Comparison of ENCODE assay signal across 9 mouse cellular contexts in the genomic region with DNA sequence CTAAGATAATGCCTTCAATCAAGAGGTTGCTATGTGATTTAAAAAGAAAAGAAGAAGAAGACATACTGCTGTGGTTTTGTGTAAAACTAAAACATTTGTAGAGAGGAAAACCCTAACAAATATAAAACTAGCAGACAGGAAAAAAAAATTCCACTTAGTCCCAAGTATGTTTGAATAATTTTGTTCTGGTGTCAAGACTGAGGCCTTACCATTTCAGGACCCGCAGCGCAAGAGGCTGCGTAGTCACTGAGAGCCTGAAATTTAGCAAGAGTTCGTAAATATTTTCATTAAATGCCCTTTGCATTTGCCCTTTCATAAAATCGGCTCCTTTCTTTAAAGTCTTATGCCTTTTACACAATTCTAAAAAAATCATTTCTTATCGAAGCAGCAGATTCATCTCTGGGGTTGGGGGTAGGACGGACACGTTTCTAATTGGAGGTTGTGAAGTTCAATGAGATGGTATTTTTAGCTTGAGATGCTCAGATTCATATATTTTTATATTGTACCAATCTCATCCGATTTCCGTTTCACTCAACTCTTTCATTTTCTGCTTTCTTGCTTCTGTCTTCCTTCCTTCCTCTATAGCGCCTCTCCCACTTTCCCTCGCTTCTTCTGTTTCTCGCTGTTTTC.
DNase-seq lines count a peak whose midpoint lies in the region; ATAC-seq and TF ChIP-seq lines count a peak whose summit lies in the region.
"Had no signal": no experiment of that assay in that cellular context is flagged by ENCODE, and none has a peak within 500 bp of the region (broad histone marks: within the 10 kb centered on the region; RNA-seq: fewer than 3 reads in every experiment).

No protein-coding gene starts in this region.

- 5% methylated on average over 13 of the region's 13 CpGs for WGBS in kidney, postnatal 0 days
- 20% methylated on average over 13 of the region's 13 CpGs for WGBS in kidney, adult 2 months
- 5% methylated on average over 13 of the region's 13 CpGs for WGBS in embryonic facial prominence, embryonic 14.5 days
- under 1% methylated on average over 13 of the region's 13 CpGs for WGBS in hindbrain, embryonic 12.5 days
- 1% methylated on average over 13 of the region's 13 CpGs for WGBS in neural tube, embryonic 13.5 days

- H3K4me3 ChIP-seq in kidney, postnatal 0 days (replicated peaks; ENCODE audit: low read depth, low read length) = no peak overlapping the region
- H3K4me3 ChIP-seq in kidney, adult 2 months (ENCODE audit: insufficient read depth, low read depth, low read length) = no peak overlapping the region
- H3K4me3 ChIP-seq in embryonic facial prominence, embryonic 14.5 days (ENCODE audit: low read depth, low read length) = peak overlapping the region; percentile 20
- peak overlapping the region; percentile 84 for H3K4me3 ChIP-seq in hindbrain, embryonic 12.5 days
- H3K4me3 ChIP-seq in neural tube, embryonic 13.5 days = peak overlapping the region; percentile 84

- no peak for TF ChIP-seq POLR2A in kidney, adult 2 months (IDR thresholded peaks at IDR 0.05; ENCODE audit: low read depth, low read length)

- H3K4me1 ChIP-seq in kidney, postnatal 0 days (replicated peaks; ENCODE audit: insufficient read depth, low read length) = no peaks in the 10 kb centered on the region; the same call in 1 of the 2 replicates
- peaks cover 5% of the 10 kb centered on the region; the same call in 1 of the 2 replicates for H3K4me1 ChIP-seq in kidney, adult 2 months (ENCODE audit: control insufficient read depth, insufficient read depth, low read length)
- H3K4me1 ChIP-seq in embryonic facial prominence, embryonic 14.5 days (ENCODE audit: control insufficient read depth, insufficient read depth, low read length) = 0 out of 2 replicates have a peak, but pooled peaks cover 3% of the 10 kb centered on the region
- H3K4me1 ChIP-seq in hindbrain, embryonic 12.5 days = no peaks in the 10 kb centered on the region
- H3K4me1 ChIP-seq in neural tube, embryonic 13.5 days (replicated peaks) = no peaks in the 10 kb centered on the region

- no peaks in the 10 kb centered on the region for H3K36me3 ChIP-seq in kidney, postnatal 0 days (ENCODE audit: insufficient read depth, low read length)
- H3K36me3 ChIP-seq in kidney, adult 2 months (ENCODE audit: control insufficient read depth, insufficient read depth, low read length) = no peaks in the 10 kb centered on the region
- no peaks in the 10 kb centered on the region for H3K36me3 ChIP-seq in embryonic facial prominence, embryonic 14.5 days (ENCODE audit: control insufficient read depth, insufficient read depth, low read length)
- no peaks in the 10 kb centered on the region for H3K36me3 ChIP-seq in hindbrain, embryonic 12.5 days
- no peaks in the 10 kb centered on the region for H3K36me3 ChIP-seq in neural tube, embryonic 13.5 days

- H3K27me3 ChIP-seq in kidney, postnatal 0 days (ENCODE audit: insufficient read depth, low read length) = peaks cover 75% of the 10 kb centered on the region
- peaks cover 22% of the 10 kb centered on the region for H3K27me3 ChIP-seq in kidney, adult 2 months (replicated peaks; ENCODE audit: control insufficient read depth, insufficient read depth, low read length)
- peaks cover 93% of the 10 kb centered on the region for H3K27me3 ChIP-seq in embryonic facial prominence, embryonic 14.5 days (replicated peaks; ENCODE audit: control insufficient read depth, insufficient read depth, low read length)
- peaks cover 19% of the 10 kb centered on the region; the same call in 1 of the 2 replicates for H3K27me3 ChIP-seq in hindbrain, embryonic 12.5 days
- no peaks in the 10 kb centered on the region for H3K27me3 ChIP-seq in neural tube, embryonic 13.5 days

- no peak for DNase-seq in kidney, postnatal 0 days (ENCODE audit: low spot score)
- DNase-seq in kidney, adult 2 months = no peak
- DNase-seq in embryonic facial prominence, embryonic 14.5 days (ENCODE audit: low spot score) = no peak
- DNase-seq in natural killer cell, adult 2 months (ENCODE audit: low spot score in 2 of 2) = no peak
- DNase-seq in thymus, postnatal 14 days = no peak
- DNase-seq: gastrocnemius, postnatal 10 days; thymus, adult 2 months had no signal

- no peak for ATAC-seq in kidney, postnatal 0 days (replicated peaks; ENCODE audit: low FRiP score, low read depth)
- ATAC-seq in embryonic facial prominence, embryonic 14.5 days (ENCODE audit: low read depth) = no peak
- no peak for ATAC-seq in hindbrain, embryonic 12.5 days (ENCODE audit: low FRiP score)
- no peak for ATAC-seq in neural tube, embryonic 13.5 days (ENCODE audit: low read depth)

- no peak overlapping the region for H3K27ac ChIP-seq in kidney, postnatal 0 days
- H3K27ac ChIP-seq in kidney, adult 2 months (ENCODE audit: insufficient read depth, low read depth, low read length) = no peak overlapping the region
- no peak overlapping the region for H3K27ac ChIP-seq in embryonic facial prominence, embryonic 14.5 days (replicated peaks; ENCODE audit: low read depth, low read length)
- peak overlapping the region; percentile 100 for H3K27ac ChIP-seq in hindbrain, embryonic 12.5 days
- peak overlapping the region; percentile 100 for H3K27ac ChIP-seq in neural tube, embryonic 13.5 days (replicated peaks)

- no peak for TF ChIP-seq CTCF in kidney, postnatal 0 days (IDR thresholded peaks at IDR 0.05; ENCODE audit: low read depth)
- no peak for TF ChIP-seq CTCF in kidney, adult 2 months (conservative IDR thresholded peaks at IDR 0.05; ENCODE audit: insufficient read depth, insufficient read length, low read depth, low read length)

- H3K9ac ChIP-seq in kidney, postnatal 0 days (ENCODE audit: low read depth, low read length) = no peak overlapping the region
- H3K9ac ChIP-seq in embryonic facial prominence, embryonic 14.5 days (ENCODE audit: low read depth, low read length) = no peak overlapping the region
- peak overlapping the region; percentile 100 for H3K9ac ChIP-seq in hindbrain, embryonic 12.5 days
- H3K9ac ChIP-seq in neural tube, embryonic 13.5 days = peak overlapping the region; percentile 100

- no peaks in the 10 kb centered on the region for H3K9me3 ChIP-seq in kidney, postnatal 0 days (replicated peaks; ENCODE audit: low read length)
- H3K9me3 ChIP-seq in embryonic facial prominence, embryonic 14.5 days (ENCODE audit: control insufficient read depth, low read length) = no peaks in the 10 kb centered on the region; the same call in 1 of the 2 replicates
- no peaks in the 10 kb centered on the region for H3K9me3 ChIP-seq in hindbrain, embryonic 12.5 days (replicated peaks)
- no peaks in the 10 kb centered on the region for H3K9me3 ChIP-seq in neural tube, embryonic 13.5 days

- peak overlapping the region; percentile 47 for H3K4me2 ChIP-seq in kidney, postnatal 0 days (ENCODE audit: low read length)
- H3K4me2 ChIP-seq in embryonic facial prominence, embryonic 14.5 days (ENCODE audit: low read depth, low read length) = peak overlapping the region; percentile 38
- H3K4me2 ChIP-seq in hindbrain, embryonic 12.5 days (replicated peaks) = peak overlapping the region; percentile 69
- H3K4me2 ChIP-seq in neural tube, embryonic 13.5 days = peak overlapping the region; percentile 69

Comparison
In these comparisons a context has a peak if more than half of its experiments do, and no peak if none do; other contexts are left out.
1. H3K27ac ChIP-seq: peak in hindbrain, embryonic 12.5 days (single experiment) and neural tube, embryonic 13.5 days (single experiment); none in kidney, postnatal 0 days (single experiment), kidney, adult 2 months (single experiment) and embryonic facial prominence, embryonic 14.5 days (single experiment).
2. H3K4me3 ChIP-seq: peak in embryonic facial prominence, embryonic 14.5 days (single experiment), hindbrain, embryonic 12.5 days (single experiment) and neural tube, embryonic 13.5 days (single experiment); none in kidney, postnatal 0 days (single experiment) and kidney, adult 2 months (single experiment).
3. H3K9ac ChIP-seq: peak in hindbrain, embryonic 12.5 days (single experiment) and neural tube, embryonic 13.5 days (single experiment); none in kidney, postnatal 0 days (single experiment) and embryonic facial prominence, embryonic 14.5 days (single experiment).
4. Peak in every context shown above with its lines, with median percentiles within 50 percentile points of each other: H3K4me2 ChIP-seq.